Mouse (Mus musculus) left cerebral cortex, postnatal 4 days (tissue): ENCODE measurements around the gene Pkn3. TPM values are rescaled to one million over a fixed set of nuclear protein-coding genes. Genes with fewer than 3 reads are reported as not detected.
"Not testable (repeated sequence)": the region's sequence is repeated elsewhere in the genome, so short reads cannot be mapped to it uniquely, and the experiment has no call there.

Experiments used
- DNase-seq: peaks from one replicate; pipeline ENCODE4 v3.0.0-alpha.2; 2022
- intact Hi-C: fragments of 180-260 bp; cut with DNase I; formaldehyde crosslinking; loops from one replicate; pipeline ENCODE4 v1.15.1; 2025
- total RNA-seq, 2 experiments: library from RNA; stranded (reverse); gene quantifications; 2 replicates each; pipeline ENCODE4 v1.2.3; 2021

Pkn3 gene
- total RNA-seq = 1 to 10 TPM; 2.1 to 2.6 TPM

GRCm38 (mm10) chr2:30077502-30078348 is at the start of gene Pkn3:
TSS of gene Pkn3 (plus strand) at chr2:30077684.
- intact Hi-C loops = no loop called here

DNA sequence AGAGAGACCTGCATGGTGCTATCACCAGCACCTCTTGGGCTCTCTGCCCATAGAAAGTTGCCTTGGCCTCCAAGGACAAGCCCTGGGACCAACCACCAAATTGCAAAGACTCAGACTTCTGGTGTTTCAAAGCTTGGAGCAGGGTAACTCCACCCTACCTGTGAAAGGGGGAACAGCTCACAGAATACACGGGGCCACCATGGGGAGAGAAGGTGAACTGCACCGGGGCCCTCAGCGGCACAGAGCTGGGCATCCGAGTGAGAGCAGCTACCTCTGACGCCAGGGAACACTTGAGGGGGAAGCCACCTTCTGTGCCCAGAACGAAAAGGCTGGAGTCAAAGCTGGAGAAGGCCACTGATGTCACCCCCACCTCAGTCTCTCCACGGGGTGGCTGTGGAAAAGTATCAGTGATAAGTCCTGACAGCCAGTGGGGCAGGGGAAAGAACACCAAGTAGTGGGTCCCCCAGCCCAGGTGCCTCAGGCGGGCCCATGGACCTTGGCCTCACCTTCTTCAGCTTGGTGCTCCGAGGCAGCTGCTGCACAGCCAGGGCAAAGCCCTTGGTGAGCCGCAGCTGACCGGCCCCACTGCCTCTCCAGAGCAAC is 45.1 kb upstream of the Pkn3 start:
- no peak for DNase-seq

More at GRCm38 (mm10) chr2:30077502-30078348, at the start of gene Pkn3:
- DNase-seq = peak; percentile 82

DNA sequence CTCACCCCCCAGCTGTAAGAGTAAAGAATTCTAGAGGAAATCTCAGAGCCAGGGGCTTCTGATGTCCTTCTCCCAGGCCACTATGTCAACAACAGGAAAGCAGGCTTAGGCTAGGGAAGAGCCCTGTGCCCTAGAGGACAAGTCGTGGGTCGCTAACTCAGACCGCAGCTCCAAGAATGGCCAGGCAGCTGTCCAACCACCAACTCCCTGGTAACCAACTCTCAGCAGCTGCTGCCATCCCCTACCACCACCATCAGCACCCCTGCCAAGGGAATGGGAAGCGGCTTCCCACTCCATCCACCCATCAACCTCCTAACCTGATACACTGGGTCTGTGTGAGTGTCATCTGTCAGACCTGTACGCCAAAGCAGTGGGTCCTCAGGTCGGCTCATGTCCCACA is 44.5 kb upstream of the Pkn3 start:
- intact Hi-C loops = no loop called here
- DNase-seq = no peak

More for the DNA sequence above, 45.1 kb upstream of the Pkn3 start:
- intact Hi-C loops = no loop called here

DNA sequence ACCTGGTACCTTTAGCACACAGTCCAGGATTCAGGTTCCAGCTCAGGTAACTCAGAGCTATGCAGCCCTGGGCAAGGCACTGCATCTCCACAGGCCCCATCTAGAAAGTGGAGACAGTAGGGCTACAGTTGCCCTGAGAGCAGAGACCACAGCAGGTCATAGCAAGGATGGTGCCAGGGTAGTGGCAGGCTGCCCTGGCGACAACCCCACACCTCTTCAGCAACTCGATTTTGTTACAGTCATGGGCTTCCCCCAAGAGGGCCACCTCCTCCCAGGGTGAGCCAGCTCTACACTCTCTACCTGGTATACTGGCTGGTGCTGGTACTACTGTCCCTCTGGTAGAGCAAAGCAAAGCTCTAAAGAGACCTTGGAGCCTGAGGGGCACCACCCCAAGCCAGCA is 39.7 kb upstream of the Pkn3 start:
- intact Hi-C loops = no loop called here
- DNase-seq = no peak

- intact Hi-C loops = no loop called here
Observed at GRCm38 (mm10) chr2:30038370-30038769, 39.1 kb upstream of the Pkn3 start.

GRCm38 (mm10) chr2:30039687-30040086 is 37.8 kb upstream of the Pkn3 start:
- DNase-seq = no peak
- intact Hi-C loops = no loop called here

More at GRCm38 (mm10) chr2:30038370-30038769, 39.1 kb upstream of the Pkn3 start:
- no peak for DNase-seq

DNA sequence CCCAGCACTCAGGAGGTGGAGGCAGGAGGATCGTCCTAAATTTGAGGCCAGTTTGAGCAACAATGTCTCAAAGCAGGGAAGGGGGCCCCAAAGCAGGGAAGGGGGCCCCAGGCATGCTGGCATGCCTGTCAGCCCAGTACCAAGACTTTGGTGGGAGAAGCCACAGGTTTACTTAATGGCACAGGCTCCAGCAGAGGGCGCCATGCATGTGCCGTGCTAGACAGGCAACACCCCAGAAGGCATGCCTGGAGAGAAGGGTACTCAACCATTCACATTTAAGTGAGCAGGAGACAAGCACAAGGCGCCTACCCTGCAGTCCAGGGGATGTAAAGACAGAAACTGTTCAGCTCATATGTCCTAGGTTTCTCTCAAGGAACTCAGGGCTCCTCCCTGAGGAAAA is 35.0 kb upstream of the Pkn3 start:
- peak; percentile 85 for DNase-seq
- intact Hi-C loops = no loop called here

DNA sequence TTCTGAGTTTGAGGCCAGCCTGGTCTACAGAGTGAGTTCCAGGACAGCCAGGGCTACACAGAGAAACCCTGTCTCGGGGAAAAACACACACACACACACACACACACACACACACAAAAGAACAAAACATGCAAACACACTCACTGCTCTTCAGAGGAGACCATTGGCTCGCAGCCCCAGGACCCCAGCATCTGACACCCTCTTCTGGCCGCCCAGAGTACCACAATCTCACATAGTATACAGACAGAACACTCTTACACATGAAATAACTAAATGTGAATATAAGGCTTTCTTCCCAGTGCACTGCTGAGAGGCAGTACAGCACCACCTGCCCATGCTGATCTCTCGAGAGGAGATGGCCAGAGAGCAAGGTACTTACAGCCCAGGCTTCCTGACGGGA is 32.9 kb upstream of the Pkn3 start:
- no peak for DNase-seq
- intact Hi-C loops = no loop called here

DNA sequence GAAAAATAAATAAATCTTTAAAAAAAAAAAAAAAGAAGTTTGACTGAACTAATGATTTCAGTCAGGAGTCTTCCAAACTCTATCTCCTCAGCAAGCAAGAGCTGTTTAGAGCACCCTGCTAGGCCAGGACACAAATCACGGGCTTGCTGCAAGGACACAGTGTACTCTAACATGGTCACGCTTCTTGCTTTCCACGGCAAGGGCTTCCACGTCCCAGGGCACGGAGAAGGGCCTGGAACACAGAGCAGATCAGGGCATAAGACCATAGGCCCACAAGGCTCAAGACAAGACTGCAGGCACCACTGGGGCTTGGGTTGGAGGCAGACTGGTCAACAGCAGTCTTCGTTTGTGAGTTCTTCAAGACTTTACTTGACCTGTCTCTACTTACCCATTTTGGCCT is 30.4 kb upstream of the Pkn3 start:
- DNase-seq = no peak
- intact Hi-C loops = no loop called here

DNA sequence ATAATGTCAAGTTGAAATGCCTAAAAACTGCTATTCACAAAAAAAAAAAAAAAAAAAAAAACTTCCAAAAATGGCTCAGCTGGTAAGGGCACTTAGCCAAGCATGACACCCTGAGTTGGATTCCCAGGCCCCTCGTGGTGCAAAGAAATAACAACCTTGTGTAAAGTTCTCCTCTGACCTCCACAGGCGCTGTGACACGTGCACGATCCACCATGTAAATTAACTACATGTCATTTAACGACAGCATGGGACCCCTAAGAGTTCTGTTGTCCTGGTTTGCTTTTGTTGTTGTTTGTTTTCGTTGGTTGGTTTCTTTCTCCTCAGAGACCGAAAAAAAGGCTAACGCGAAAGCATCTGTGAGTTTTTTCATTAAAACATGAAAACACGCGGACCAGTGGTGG is 29.4 kb upstream of the Pkn3 start:
- no peak for DNase-seq
- intact Hi-C loops = no loop called here

DNA sequence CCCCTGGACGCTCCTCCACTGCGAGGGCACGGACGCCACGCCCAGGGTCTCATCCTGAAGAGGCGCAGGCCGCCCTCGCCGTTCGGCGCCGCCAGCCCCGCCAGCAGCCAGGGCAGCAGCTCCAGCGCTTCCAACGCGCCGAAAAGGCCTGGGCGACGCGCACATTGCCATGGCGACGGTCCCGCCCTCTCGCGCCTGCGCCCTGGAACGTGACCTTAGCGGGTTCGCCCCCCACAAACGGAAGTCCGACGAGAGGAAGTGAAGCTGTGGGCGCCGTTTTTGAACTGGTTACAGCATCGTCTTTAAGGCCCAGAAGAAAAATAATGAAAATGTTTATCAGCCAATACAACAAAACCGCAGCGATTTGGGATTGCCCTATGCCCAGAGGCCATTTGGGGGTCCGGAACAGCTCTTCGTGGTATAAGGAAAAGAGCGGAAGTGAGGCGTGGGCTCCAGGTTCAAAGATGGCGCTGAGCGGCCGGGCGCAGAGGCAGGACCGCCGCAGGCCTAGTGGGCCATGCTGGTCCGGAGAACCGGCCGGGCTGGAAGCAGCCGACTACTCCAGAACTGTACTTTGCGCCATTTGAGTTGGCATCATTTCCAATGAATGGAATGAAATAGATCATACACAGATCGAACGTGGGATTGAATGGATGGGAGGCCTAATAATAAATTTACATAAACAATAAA is 28.6 kb upstream of the Pkn3 start, which contains the start of gene Wdr34:
Gene Wdr34, minus strand, starts transcription at position 183 of the 690 bp plus-strand sequence.
- DNase-seq = peak; percentile 99
- intact Hi-C loops = no loop called here

- no peak for DNase-seq
- intact Hi-C loops = no loop called here
Observed at GRCm38 (mm10) chr2:30049831-30050230, 27.7 kb upstream of the Pkn3 start.

GRCm38 (mm10) chr2:30051992-30052761 is 25.3 kb upstream of the Pkn3 start:
- DNase-seq = no peak
- intact Hi-C loops = no loop called here

DNA sequence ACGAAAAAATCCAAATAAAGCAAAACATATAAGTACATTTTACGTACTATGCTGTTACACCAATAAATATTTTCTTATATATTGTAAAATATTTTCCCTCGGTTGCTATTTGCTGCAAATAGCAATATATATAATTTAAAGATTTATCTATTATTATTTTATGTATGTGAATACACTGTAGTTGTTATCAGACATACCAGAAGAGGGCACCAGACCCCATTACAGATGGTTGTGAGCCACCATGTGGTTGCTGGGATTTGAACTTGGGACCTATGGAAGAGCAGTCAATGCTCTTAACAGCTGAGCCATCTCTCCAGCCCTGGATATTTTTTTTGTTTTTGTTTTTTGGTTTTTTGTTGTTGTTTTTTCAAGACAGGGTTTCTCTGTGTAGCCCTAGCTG is 22.2 kb upstream of the Pkn3 start:
- DNase-seq, intact Hi-C loops: not testable (repeated sequence)

DNA sequence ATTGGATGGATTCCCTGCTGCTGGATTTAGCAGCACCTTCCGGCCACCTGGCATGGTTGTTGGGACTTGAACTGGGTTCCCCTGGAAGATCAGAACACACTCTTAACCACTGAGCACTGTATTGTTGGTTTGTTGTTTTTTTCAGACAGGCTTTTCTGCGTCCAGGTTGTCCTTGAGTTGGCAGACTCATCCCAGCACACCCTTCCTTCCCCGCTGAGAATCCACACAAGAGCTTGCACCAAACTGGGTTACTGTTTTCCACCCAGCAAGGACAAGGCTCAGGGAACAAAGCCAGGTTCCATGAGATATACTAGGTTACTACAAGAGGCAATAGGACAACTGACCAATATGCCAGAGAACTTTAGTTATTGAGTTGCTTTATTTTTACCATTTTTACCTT is 20.7 kb upstream of the Pkn3 start:
- DNase-seq = no peak

DNA sequence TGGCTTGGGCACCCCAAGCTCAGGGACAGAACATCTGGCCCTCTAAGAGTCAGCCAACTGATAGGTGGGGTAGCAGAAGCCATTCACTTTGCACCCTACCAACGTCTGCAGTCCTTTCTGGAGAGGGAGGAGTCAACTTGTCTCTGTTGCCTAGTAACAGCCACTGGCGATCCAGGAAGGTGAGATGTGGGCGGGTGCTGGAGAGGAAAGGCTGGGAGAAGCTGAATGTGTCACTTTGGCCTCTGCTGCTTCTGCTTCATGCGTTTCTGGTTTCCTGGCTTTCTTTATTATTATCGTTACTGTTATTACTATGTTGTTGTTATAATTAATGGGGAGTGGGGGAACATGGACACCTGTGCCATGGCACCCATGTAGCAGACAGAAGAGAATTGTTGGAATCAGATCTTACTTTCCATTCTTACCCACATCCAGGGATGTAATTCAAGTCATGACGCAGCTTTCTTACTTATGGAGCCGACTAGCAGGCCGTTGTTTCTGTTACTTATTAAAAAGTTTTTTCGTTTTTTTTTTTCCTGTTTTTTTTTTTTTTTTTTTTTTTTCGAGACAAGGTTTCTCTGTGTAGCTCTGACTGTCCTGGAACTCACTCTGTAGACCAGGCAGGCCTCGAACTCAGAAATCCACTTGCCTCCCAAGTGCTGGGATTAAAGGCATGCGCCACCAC is 20.1 kb upstream of the Pkn3 start, which contains the start of gene Set:
Gene Set, plus strand, starts transcription at position 156 of the 682 bp plus-strand sequence.
- intact Hi-C loops = no loop called here
- DNase-seq = no peak

More for the DNA sequence above, 20.7 kb upstream of the Pkn3 start:
- intact Hi-C loops = no loop called here

GRCm38 (mm10) chr2:30058418-30058817 is 19.1 kb upstream of the Pkn3 start:
- intact Hi-C loops = no loop called here
- DNase-seq = no peak

DNA sequence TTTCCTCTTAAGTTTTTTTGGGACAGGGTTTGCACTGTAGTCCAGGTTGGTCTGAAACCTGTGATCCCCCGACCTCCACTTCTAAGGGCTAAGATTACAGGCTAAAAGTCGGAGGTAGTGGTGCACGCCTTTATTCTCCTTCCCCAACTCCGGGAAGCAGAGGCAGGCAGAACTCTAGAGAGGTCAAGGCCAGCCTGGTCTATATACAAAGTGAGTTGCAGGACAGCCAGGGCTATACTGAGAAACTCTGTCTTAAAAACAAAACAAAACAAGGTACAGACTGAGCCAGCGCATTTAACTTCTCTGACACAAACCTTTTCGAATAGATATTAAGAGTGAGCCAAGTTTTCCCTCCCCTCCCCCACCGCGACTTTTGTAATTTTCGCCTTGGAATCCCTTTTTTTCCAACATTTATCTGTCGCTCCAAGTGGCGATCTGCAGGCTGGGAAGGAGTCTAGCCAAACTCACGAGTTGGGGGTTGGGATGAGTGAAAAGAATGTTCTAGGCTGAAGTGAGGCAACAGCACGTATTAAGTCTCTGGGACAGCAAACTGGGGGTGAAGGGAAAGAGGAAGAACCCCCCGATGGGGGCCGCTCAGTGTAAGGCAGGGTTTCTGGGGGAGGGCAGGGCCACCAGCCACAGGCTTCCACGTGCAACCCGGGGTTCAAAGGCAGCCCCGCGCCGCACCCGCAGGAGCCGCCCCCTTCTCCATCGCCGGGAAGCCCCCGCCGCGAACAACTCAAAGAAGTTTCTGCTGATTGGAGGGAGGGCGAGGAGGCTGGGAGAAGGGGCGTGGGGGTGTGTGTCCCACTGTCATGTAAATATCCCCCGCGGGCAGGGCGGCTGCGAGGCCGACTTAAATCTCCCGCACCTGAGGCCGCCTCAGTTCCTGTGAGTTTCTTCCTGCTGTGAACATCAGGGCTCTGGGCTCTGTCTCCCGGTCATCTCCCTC is 16.0 kb upstream of the Pkn3 start:
- DNase-seq = peak; percentile 58
- intact Hi-C loops = no loop called here
